Mouse (Mus musculus) C2C12 (cell line): ENCODE measurements around the gene Olfr790.

Source experiments
- CEBPB ChIP-seq: IDR thresholded peaks from one replicate; pipeline ENCODE4 v1.6.1; 2011; ENCODE audit warnings: low read depth, mild to moderate bottlenecking, control low read depth, moderate library complexity
- CTCF ChIP-seq: IDR thresholded peaks from one replicate; pipeline ENCODE4 v1.5.1; 2011; ENCODE audit not compliant: control insufficient read depth, insufficient read depth, insufficient read length
- MYOG ChIP-seq: IDR thresholded peaks from one replicate; pipeline ENCODE4 v1.6.1; 2011; ENCODE audit not compliant: control insufficient read depth, insufficient read length; ENCODE audit errors: extremely low read depth

- TF ChIP-seq CEBPB, result no peak
- TF ChIP-seq CTCF, result no peak
- no peak for TF ChIP-seq MYOG
Measured at GRCm38 (mm10) chr10:129461562-129461961, 36.7 kb upstream of the Olfr790 start, which contains the start of gene Olfr787.
